Mouse (Mus musculus): ENCODE measurements around the gene Gm7358.
"Not testable (repeated sequence)": the region's sequence is repeated elsewhere in the genome, so short reads cannot be mapped to it uniquely, and the experiment has no call there.

DNA sequence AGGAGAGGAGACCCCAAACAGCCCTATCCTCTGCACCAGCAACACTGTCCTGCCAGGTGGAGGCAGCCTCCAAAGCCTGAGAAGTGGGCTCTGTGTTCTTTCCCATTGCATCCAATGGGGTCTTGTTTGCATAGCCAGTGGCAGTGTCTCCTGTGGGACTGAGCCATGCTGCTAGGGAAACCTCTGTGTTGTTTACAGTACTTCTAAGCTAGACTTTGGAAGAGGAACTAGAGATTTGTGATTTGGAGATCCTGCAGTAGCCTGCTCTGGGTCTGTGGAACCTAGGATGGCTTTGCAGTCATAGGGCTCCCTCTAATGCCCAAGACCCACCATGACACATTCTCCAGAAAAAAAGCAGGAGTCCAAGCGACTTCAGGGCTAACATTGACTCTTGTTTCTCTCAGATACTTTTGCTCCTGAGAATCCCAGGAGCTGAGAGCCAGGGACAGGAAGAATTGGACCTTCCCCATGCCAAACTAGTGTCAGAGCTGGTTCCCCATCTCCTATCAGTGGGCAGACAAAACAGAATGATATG is 42.2 kb upstream of the Gm7358 start:
- TF ChIP-seq POLR2A (IDR thresholded peaks at IDR 0.05; ENCODE audit: borderline replicate concordance, control insufficient read depth, low read depth, low read length); CTCF (IDR thresholded peaks at IDR 0.05; ENCODE audit: control insufficient read depth, insufficient read depth, low read length): not testable (repeated sequence)

All from bone marrow, adult 2 months (tissue).